Mouse (Mus musculus) adrenal gland, adult 10 weeks (tissue): Measurements from ENCODE around the gene Vmn1r206. TPM values are rescaled to one million over a fixed set of nuclear protein-coding genes. Genes with fewer than 3 reads are reported as not detected.

Source experiments
- polyA plus RNA-seq: library from polyadenylated mRNA; stranded (reverse); fragments of 350-450 nt; fragmentation: Illumina TruSeq; extraction: RNeasy Lipid Tissue Mini Kit (QIAGEN cat#74804); gene quantifications from one replicate; pipeline ENCODE4 v1.2.3, GENCODE M21; 2014; ENCODE audit warnings: low read depth, low replicate concordance

Gene Vmn1r206
- polyA plus RNA-seq, result not detected

GRCm38 (mm10) chr13:22624151-22624550 is at the start of gene Vmn1r206:
Vmn1r206 (minus strand) TSS chr13:22624251.

DNA sequence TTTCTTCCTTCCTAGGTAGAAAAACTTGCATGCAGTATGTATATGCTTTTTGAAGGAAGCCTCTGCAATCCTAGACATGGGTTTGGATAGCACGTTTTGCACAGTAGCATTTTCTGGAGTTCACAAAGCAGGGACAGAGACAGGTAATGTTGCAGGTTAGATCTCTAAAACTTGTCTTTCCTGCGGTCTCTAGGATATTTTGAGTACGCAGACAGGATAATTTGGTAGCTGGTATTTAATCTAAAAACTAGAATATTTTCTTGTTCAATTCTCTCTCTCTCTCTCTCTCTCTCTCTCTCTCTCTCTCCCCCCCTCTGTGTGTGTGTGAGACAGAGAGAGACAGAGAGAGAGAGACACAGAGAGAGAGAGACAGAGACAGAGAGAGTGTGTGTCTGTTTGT is 31.2 kb downstream of the Vmn1r206 start, which contains the start of gene Vmn1r205:
Gene Vmn1r205 (minus strand): TSS at position 101 of the 400 bp plus-strand sequence.

Other genes with a start within 250 kb of the Vmn1r206 start
- not detected for gene Vmn1r199, start 244.4 kb downstream of the Vmn1r206 start, polyA plus RNA-seq
- gene Vmn1r200, start 233.9 kb downstream of the Vmn1r206 start, polyA plus RNA-seq, result not detected
- gene Vmn1r201, start 152.3 kb downstream of the Vmn1r206 start, polyA plus RNA-seq, result not detected
- gene Vmn1r202, start 118.9 kb downstream of the Vmn1r206 start, polyA plus RNA-seq, result not detected
- not detected for gene Vmn1r203, start 106.1 kb downstream of the Vmn1r206 start, polyA plus RNA-seq
- gene Vmn1r204, start 71.1 kb downstream of the Vmn1r206 start, polyA plus RNA-seq, result not detected
- not detected for gene Vmn1r205, start 31.3 kb downstream of the Vmn1r206 start, polyA plus RNA-seq
- not detected for gene Vmn1r207-ps, start 105.4 kb upstream of the Vmn1r206 start, polyA plus RNA-seq
- not detected for gene Vmn1r208, start 153.1 kb upstream of the Vmn1r206 start, polyA plus RNA-seq
- gene Vmn1r209, start 185.4 kb upstream of the Vmn1r206 start, polyA plus RNA-seq, result not detected
- not detected for gene Vmn1r210, start 207.1 kb upstream of the Vmn1r206 start, polyA plus RNA-seq
- not detected for gene Vmn1r211, start 233.3 kb upstream of the Vmn1r206 start, polyA plus RNA-seq